Mouse (Mus musculus) c-Kit-positive CD71-negative TER-119-negative erythroid progenitor cells, embryonic 14.5 days (primary cell): Measurements from ENCODE around the gene Sept9.

ENCODE experiments used
- DNase-seq: peaks from one replicate; pipeline ENCODE4 v3.0.0-alpha.2; 2013; ENCODE audit warnings: low read depth

Gene Sept9

GRCm38 (mm10) chr11:117407651-117408441 is 208.4 kb downstream of the Sept9 start:
- DNase-seq = no peak

- DNase-seq = no peak
Observed at GRCm38 (mm10) chr11:117408442-117409031, 209.1 kb downstream of the Sept9 start.

GRCm38 (mm10) chr11:117409331-117409730 is 209.9 kb downstream of the Sept9 start:
- DNase-seq = no peak

- no peak for DNase-seq
Observed at GRCm38 (mm10) chr11:117410059-117410458, 210.6 kb downstream of the Sept9 start.

GRCm38 (mm10) chr11:117411663-117412062 is 212.2 kb downstream of the Sept9 start:
- no peak for DNase-seq
